Mouse (Mus musculus) heart, embryonic 14.5 days (tissue): ENCODE measurements at regions not wholly inside any gene's neighbourhood (a gene's known extent, or its start where the extent isn't known, plus 50 kb on each side); places are given as distances from the start of the nearest gene placed in this dataset.

ENCODE experiments used
- ATAC-seq: fragments of 200-750 bp; cut with Nextera tagmentation; 2 replicates; pipeline ENCODE4 v1.8.0; 2017; ENCODE audit warnings: low read depth, moderate TSS enrichment; ENCODE audit not compliant: insufficient number of reproducible peaks, insufficient read depth, low FRiP score
- H3K27ac ChIP-seq, 2 experiments: fragments of 200-500 bp in 1 of 2; fragments of 300-500 bp in 1 of 2; sonication (generic) in 1 of 2; replicated peaks in 1 of 2; 2 replicates each; pipeline ENCODE4 v1.5.1; 2012 to 2014; ENCODE audit warnings: low read depth in 2 of 2, low read length in 2 of 2, control low read depth in 1 of 2, mild to moderate bottlenecking in 1 of 2, mixed read lengths in 1 of 2; ENCODE audit not compliant: control insufficient read depth in 1 of 2, insufficient read depth in 1 of 2
- H3K27me3 ChIP-seq: fragments of 300-500 bp; sonication (generic); 2 replicates; pipeline ENCODE4 v1.6.1; 2014; ENCODE audit warnings: mild to moderate bottlenecking, low read length, control low read depth; ENCODE audit not compliant: control insufficient read depth, insufficient read depth
- H3K36me3 ChIP-seq: fragments of 300-500 bp; sonication (generic); 2 replicates; pipeline ENCODE4 v1.6.1; 2014; ENCODE audit warnings: mild to moderate bottlenecking, control low read depth, low read length, mixed read lengths; ENCODE audit not compliant: control insufficient read depth, insufficient read depth
- H3K4me1 ChIP-seq, 2 experiments: fragments of 200-500 bp in 1 of 2; fragments of 300-500 bp in 1 of 2; sonication (generic) in 1 of 2; 2 replicates each; pipeline ENCODE4 v1.6.1; 2012 to 2014; ENCODE audit warnings: low read length in 2 of 2, control low read depth in 1 of 2, mixed read lengths in 1 of 2; ENCODE audit not compliant: control insufficient read depth in 2 of 2, insufficient read depth in 2 of 2
- H3K4me2 ChIP-seq: fragments of 300-500 bp; sonication (generic); 2 replicates; pipeline ENCODE4 v1.6.1; 2014; ENCODE audit warnings: mild to moderate bottlenecking, low read length
- H3K4me3 ChIP-seq, 2 experiments: fragments of 200-500 bp in 1 of 2; fragments of 300-500 bp in 1 of 2; sonication (generic) in 1 of 2; 2 replicates each; pipeline ENCODE4 v1.5.1; 2012 to 2014; ENCODE audit warnings: low read length in 2 of 2, mild to moderate bottlenecking in 2 of 2, control low read depth in 1 of 2, low read depth in 1 of 2, moderate library complexity in 1 of 2; ENCODE audit not compliant: control insufficient read depth in 1 of 2, insufficient read depth in 1 of 2
- H3K9ac ChIP-seq: fragments of 300-500 bp; sonication (generic); 2 replicates; pipeline ENCODE4 v1.6.1; 2014; ENCODE audit warnings: mild to moderate bottlenecking, low read length
- H3K9me3 ChIP-seq: fragments of 300-500 bp; sonication (generic); 2 replicates; pipeline ENCODE4 v1.6.1; 2016; ENCODE audit warnings: low read length, control low read depth; ENCODE audit not compliant: control insufficient read depth
- WGBS: fragments of 180-500 bp; shearing (Covaris S2); extraction: QIAGEN DNeasy Blood & Tissue Kit; methylation state at CpG from one replicate; pipeline ENCODE4 v1.1.7; 2014; 5-methylcytosine and 5-hydroxymethylcytosine counted together

DNA sequence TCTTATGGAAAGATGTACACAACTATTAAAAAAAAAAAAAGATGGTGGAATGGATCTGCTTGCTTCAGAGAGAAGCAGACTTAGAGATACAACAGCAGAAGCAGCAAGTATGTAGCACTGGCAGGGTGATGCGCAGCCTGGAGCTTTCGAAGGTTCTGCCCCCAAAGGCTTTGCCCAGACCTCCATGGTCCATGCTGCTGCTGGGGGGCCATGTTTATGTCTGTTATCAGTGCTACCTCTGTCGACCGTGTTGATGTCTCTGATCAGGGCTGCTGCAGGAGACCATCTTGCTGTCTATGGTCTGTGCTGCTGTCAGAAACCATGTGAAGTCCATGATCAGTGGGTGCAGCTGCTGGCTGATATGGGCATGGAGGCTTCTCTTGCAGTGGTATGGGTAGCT, 88.6 kb upstream of the Fam189a1 start:
- WGBS, result 75% methylated on average over 4 of the region's 4 CpGs
- H3K27me3 ChIP-seq, result no peaks in the 10 kb centered on the region
- no peaks in the 10 kb centered on the region for H3K9me3 ChIP-seq
- H3K27ac ChIP-seq, result no peak overlapping the region
- ATAC-seq, result no peak
- no peak overlapping the region for H3K4me3 ChIP-seq
- H3K4me1 ChIP-seq, result no peaks in the 10 kb centered on the region
- no peak overlapping the region for H3K9ac ChIP-seq
- H3K4me2 ChIP-seq, result no peak overlapping the region
- no peaks in the 10 kb centered on the region for H3K36me3 ChIP-seq

DNA sequence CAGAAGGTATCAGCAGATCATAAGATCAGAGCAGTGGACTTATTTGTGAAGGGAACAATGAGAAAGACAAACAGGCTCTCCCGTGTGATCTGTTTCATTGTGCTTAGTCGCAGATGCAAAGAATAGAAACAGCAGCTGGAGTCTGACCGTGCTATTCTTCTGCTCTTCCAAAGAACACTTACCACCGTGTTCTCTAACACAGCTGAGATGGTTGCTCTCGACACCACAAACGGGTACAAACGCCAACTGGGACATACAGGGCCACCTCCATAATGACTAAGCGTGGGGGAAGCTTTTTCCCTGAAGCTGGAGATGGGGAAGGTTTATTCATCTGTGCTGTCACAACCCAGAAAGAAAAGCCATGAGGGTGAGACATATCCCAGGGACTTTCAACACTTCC, 84.8 kb upstream of the Fam189a1 start:
- 63% methylated on average over 8 of the region's 8 CpGs for WGBS
- no peak for ATAC-seq
- Histone ChIP-seq H3K36me3 (no peaks in the 10 kb centered on the region), H3K4me3 (no peak overlapping the region), H3K4me1 (no peaks in the 10 kb centered on the region), H3K27ac (no peak overlapping the region), H3K4me2 (no peak overlapping the region), H3K27me3 (no peaks in the 10 kb centered on the region), H3K9ac (no peak overlapping the region), H3K9me3 (peaks cover 3% of the 10 kb centered on the region; the same call in 1 of the 2 replicates)

DNA sequence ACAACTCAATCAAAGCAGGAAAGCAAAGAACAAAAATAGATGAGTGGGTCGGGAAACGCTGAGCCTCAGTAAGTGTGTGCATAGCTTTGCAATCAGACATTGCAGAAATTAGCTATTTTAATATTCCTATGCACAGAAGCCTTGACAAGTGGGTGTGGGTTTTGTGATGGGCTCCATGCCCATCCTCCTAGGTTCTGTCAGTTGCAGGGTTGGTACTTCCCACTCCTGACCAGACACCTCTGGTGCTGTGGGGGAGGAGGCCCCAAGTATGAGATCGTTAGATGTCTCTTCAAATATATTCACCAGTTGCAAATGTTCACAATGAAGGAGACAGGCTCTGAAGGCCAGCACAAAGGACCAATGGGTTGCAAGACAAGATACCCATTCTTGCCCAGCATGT, 79.3 kb upstream of the Fam189a1 start:
- Histone ChIP-seq H3K27ac (no peak overlapping the region), H3K4me2 (no peak overlapping the region), H3K4me3 (no peak overlapping the region), H3K9me3 (peaks cover 3% of the 10 kb centered on the region; the same call in 1 of the 2 replicates), H3K9ac (no peak overlapping the region), H3K36me3 (no peaks in the 10 kb centered on the region), H3K27me3 (no peaks in the 10 kb centered on the region), H3K4me1 (no peaks in the 10 kb centered on the region; a peak in 1 of 4 replicates)
- 75% methylated on average over 3 of the region's 3 CpGs for WGBS
- no peak for ATAC-seq

DNA sequence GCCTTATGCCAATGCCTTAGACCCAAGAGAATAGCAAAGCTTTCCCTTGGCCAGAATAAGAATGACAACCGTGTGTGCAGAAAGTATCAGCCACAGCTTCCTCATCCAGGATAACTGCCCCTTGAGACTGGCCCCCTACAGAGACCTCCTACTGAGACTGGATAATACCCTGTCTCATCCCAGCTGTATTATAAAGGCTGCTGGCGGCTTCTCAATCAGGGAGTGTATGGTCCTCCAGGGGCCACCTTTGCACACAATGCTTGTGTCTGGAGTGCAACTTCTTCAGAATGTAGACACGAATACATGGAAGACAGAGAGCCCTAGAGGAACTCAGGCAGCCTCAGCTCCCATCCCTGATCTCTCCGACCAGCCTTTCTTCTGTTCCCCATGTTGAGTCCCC, 77.3 kb upstream of the Fam189a1 start:
- Histone ChIP-seq H3K4me3 (no peak overlapping the region), H3K4me2 (no peak overlapping the region), H3K4me1 (no peaks in the 10 kb centered on the region; a peak in 1 of 4 replicates), H3K9me3 (peaks cover 3% of the 10 kb centered on the region; the same call in 1 of the 2 replicates), H3K27me3 (no peaks in the 10 kb centered on the region), H3K27ac (no peak overlapping the region), H3K9ac (no peak overlapping the region), H3K36me3 (no peaks in the 10 kb centered on the region)
- ATAC-seq, result no peak
- 64% methylated on average over 4 of the region's 4 CpGs for WGBS

DNA sequence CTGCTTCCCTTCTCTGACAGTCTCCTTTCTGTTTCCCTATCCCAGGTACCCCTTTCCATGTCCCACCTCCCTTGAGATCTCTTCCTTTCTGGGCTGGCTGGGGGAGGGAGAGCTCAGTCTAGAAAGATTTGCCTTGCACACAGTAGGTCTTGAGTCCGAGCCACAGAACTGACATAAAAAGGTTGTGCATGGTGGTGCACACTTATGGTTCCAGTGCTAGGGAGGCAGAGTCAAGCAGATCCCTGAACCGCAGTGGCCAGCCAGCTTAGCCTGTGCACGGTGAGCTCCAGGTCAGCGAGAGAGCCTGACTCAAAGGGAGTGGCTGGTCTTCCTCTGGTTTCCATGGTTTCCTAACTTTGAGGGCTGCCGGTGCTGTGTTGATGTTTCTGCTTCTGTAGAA, 72.9 kb upstream of the Fam189a1 start:
- no peaks in the 10 kb centered on the region for H3K4me1 ChIP-seq
- no peaks in the 10 kb centered on the region for H3K27me3 ChIP-seq
- no peak overlapping the region for H3K4me3 ChIP-seq
- H3K4me2 ChIP-seq, result no peak overlapping the region
- no peak overlapping the region for H3K9ac ChIP-seq
- no peaks in the 10 kb centered on the region for H3K36me3 ChIP-seq
- no peak overlapping the region for H3K27ac ChIP-seq
- ATAC-seq, result no peak
- H3K9me3 ChIP-seq, result no peaks in the 10 kb centered on the region
- WGBS, result 64% methylated on average over 5 of the region's 5 CpGs

DNA sequence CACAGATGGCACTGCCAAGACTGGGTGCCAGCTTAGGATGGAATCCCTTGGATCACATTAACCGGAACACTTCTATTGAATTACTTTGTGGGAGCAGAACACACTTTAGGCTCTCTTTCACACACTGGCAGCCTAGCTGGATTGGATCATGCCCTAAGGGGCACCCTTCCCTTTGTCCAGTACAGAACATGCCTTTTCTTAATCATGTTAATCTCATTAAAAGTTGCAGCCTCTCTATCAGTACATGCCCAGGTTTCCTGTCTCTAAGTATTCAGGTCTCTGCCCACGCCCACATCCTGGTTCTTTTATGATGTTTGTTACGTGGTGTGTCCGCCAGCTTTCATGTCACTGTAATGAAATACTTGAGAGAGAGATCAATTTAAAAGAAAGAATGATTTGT, 69.8 kb upstream of the Fam189a1 start:
- no peaks in the 10 kb centered on the region for H3K27me3 ChIP-seq
- H3K4me2 ChIP-seq, result no peak overlapping the region
- H3K4me3 ChIP-seq, result no peak overlapping the region
- WGBS, result 80% methylated on average over 4 of the region's 4 CpGs
- no peaks in the 10 kb centered on the region for H3K36me3 ChIP-seq
- H3K4me1 ChIP-seq, result no peaks in the 10 kb centered on the region
- H3K9ac ChIP-seq, result no peak overlapping the region
- ATAC-seq, result no peak
- H3K9me3 ChIP-seq, result no peaks in the 10 kb centered on the region
- H3K27ac ChIP-seq, result no peak overlapping the region

DNA sequence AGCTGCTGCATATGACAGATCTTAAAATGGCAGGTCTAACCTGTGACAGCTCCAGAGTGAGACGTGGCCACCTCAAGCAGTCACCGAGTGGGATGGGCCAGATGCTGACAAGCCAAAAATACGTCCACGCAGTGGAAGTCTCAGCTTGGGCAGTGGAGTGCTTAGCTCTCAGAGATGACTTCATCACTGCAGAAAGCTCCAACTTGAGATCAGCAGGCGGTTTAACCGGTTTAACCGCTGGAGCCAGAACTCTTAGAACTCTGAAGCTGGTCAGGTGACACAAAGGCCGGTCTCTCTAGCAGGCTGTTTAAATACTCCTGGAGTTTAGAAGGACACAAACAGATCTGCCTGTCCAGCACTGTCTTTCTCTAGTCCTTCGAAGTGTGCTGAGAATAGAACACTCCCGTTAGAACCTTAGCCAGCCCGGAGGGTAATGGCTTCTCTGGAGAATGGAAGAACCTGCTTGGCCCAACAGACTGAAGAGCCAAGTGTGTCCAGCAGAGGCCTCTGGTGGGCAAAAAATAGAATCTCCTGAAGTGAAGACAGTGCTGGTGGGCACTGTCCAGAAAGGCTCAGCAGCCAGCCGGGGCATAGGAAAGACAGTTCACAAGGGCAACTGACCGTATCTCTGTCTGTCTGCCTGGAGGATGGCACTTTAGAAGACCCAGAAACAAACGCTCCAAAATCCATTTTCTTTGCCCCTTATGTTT, 57.0 kb upstream of the Fam189a1 start:
- Histone ChIP-seq H3K9ac (no peak overlapping the region), H3K4me1 (no peaks in the 10 kb centered on the region), H3K27ac (no peak overlapping the region), H3K4me3 (no peak overlapping the region), H3K27me3 (no peaks in the 10 kb centered on the region), H3K36me3 (no peaks in the 10 kb centered on the region), H3K9me3 (no peaks in the 10 kb centered on the region), H3K4me2 (no peak overlapping the region)
- WGBS, result 62% methylated on average over 14 of the region's 14 CpGs
- no peak for ATAC-seq

DNA sequence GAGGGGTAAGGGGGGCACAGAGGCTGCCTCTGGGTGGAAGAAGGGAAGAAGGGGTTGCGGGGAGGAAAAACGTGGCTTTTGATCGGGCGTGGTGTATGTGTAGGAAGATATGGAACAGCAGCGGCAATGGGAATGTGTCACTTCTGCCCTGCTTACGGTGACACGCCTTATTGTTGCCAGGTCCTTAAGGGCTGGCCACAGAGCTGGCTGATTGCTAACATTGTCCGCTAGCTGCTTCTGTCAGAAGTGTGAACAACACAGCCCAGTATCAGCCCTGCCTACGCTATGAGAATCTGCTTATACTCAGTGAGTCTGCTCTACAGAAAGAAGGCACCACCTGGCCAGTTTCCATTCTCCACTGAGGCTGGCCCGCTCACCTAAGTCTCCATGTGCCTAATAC, 50.9 kb upstream of the Fam189a1 start:
- H3K9me3 ChIP-seq, result peaks cover 5% of the 10 kb centered on the region; the same call in 1 of the 2 replicates
- no peak overlapping the region; a peak in 1 of 4 replicates for H3K27ac ChIP-seq
- peak overlapping the region; percentile 44 for H3K4me2 ChIP-seq
- WGBS, result 51% methylated on average over 10 of the region's 10 CpGs
- peak; percentile 71 for ATAC-seq
- no peaks in the 10 kb centered on the region for H3K36me3 ChIP-seq
- no peak overlapping the region for H3K9ac ChIP-seq
- no peaks in the 10 kb centered on the region for H3K4me1 ChIP-seq
- H3K27me3 ChIP-seq, result no peaks in the 10 kb centered on the region
- no peak overlapping the region for H3K4me3 ChIP-seq
